Mouse (Mus musculus) naive thymus-derived CD4-positive, alpha-beta T cell, adult 5 months (primary cell): ENCODE data around the gene AW551984. TPM values are rescaled to one million over a fixed set of nuclear protein-coding genes. Genes with fewer than 3 reads are reported as not detected.

Experiments used
- polyA plus RNA-seq: library from polyadenylated mRNA; unstranded; fragments of 100-300 nt; shearing (Covaris generic); gene quantifications from one replicate; pipeline ENCODE4 v1.2.1, GENCODE M21; 2017

AW551984 gene
- polyA plus RNA-seq = not detected

GRCm38 (mm10) chr9:39603999-39604453 lies at the start of gene AW551984:
Gene AW551984 (minus strand): TSS chr9:39604403.

GRCm38 (mm10) chr9:39644785-39645184 lies 40.6 kb upstream of the AW551984 start, which contains the start of gene Olfr961:
Gene Olfr961 (plus strand): TSS chr9:39645085.

GRCm38 (mm10) chr9:39621073-39621472 lies 16.9 kb upstream of the AW551984 start, which contains the start of gene Olfr960:
Gene Olfr960 (plus strand): TSS chr9:39621373.

GRCm38 (mm10) chr9:39610355-39610754 lies 6.2 kb upstream of the AW551984 start, which contains the start of gene Olfr148:
Gene Olfr148 (plus strand): TSS chr9:39610655.

GRCm38 (mm10) chr9:39575469-39575868 lies 28.7 kb downstream of the AW551984 start, which contains the start of gene Olfr959:
Gene Olfr959 (minus strand): TSS chr9:39575569.

GRCm38 (mm10) chr9:39553946-39554345 lies 50.3 kb downstream of the AW551984 start, which contains the start of gene Olfr958:
Gene Olfr958 (minus strand): TSS chr9:39554054.

Other genes with a start within 250 kb of the AW551984 start
- gene Olfr951, start 217.0 kb downstream of the AW551984 start, polyA plus RNA-seq = not detected
- not detected for gene Olfr952, start 177.3 kb downstream of the AW551984 start, polyA plus RNA-seq
- not detected for gene Olfr954, start 147.7 kb downstream of the AW551984 start, polyA plus RNA-seq
- gene Olfr955, start 132.5 kb downstream of the AW551984 start, polyA plus RNA-seq = not detected
- gene Olfr44, start 110.4 kb downstream of the AW551984 start, polyA plus RNA-seq = not detected
- not detected for gene Olfr957, start 88.6 kb downstream of the AW551984 start, polyA plus RNA-seq
- not detected for gene Olfr958, start 50.3 kb downstream of the AW551984 start, polyA plus RNA-seq
- not detected for gene Olfr959, start 28.8 kb downstream of the AW551984 start, polyA plus RNA-seq
- not detected for gene Olfr148, start 6.3 kb upstream of the AW551984 start, polyA plus RNA-seq
- gene Olfr960, start 17.0 kb upstream of the AW551984 start, polyA plus RNA-seq = not detected
- 0.20 TPM for gene Olfr961, start 40.7 kb upstream of the AW551984 start, polyA plus RNA-seq
- gene Olfr963, start 62.8 kb upstream of the AW551984 start, polyA plus RNA-seq = not detected
- gene Olfr149, start 102.7 kb upstream of the AW551984 start, polyA plus RNA-seq = not detected
- gene Olfr965, start 107.0 kb upstream of the AW551984 start, polyA plus RNA-seq = not detected
- not detected for gene Olfr150, start 126.6 kb upstream of the AW551984 start, polyA plus RNA-seq
- gene Olfr967, start 141.8 kb upstream of the AW551984 start, polyA plus RNA-seq = not detected
- not detected for gene Olfr968, start 178.8 kb upstream of the AW551984 start, polyA plus RNA-seq
- not detected for gene Olfr969, start 186.5 kb upstream of the AW551984 start, polyA plus RNA-seq
- gene Olfr970, start 204.5 kb upstream of the AW551984 start, polyA plus RNA-seq = not detected
- gene Olfr971, start 232.5 kb upstream of the AW551984 start, polyA plus RNA-seq = not detected